8 mouse cellular contexts compared by ENCODE assay signal in the genomic region with DNA sequence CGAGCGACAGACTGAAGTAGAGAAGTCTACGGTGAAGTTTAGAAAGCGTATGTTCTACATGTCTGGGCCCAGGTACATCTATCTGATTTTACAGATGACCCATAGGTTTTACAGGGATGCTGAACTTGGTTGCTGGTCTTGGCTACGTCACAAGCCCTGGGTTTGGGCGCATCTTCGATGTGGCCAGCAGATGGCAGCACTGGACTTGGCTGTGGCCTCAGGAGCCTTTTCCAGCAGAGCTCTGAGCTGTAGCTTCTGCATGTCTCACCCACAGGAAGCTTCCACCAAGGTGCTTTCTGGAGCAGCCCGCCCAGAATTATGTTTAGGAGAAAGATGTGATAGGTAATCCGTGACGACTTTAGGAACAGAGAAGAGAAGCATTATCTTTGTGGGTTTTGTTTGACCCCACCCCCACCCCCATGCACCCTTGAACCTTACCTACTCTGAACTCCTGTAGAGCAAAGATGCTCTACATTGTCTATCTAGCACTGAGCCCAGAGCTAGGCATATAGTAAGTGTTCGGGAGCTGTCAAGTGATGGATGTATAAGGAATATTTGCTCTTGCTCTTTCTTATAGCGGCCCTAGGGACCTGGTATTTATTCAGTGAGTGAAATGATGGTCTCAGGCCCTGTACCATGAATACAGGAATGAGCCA. TPM values are rescaled to one million over a fixed set of nuclear protein-coding genes. Genes with fewer than 3 reads are reported as not detected.
DNase-seq lines count a peak whose midpoint lies in the region; ATAC-seq and TF ChIP-seq lines count a peak whose summit lies in the region.

No protein-coding gene starts in this region.

- ATAC-seq in lung, embryonic 14.5 days (ENCODE audit: insufficient read depth) = peak; percentile 72

- peak; percentile 91 to 98 (median 94) for TF ChIP-seq CTCF in MEL (IDR thresholded peaks at IDR 0.05 in 2 of 3, conservative IDR thresholded peaks at IDR 0.05 in 1 of 3; ENCODE audit: control insufficient read depth in 1 of 3, insufficient read depth in 1 of 3, low read depth in 2 of 3, low read length in 3 of 3, poor library complexity in 1 of 3, severe bottlenecking in 1 of 3)
- peak; percentile 97 for TF ChIP-seq CTCF in cerebellum, adult 2 months (IDR thresholded peaks at IDR 0.05; ENCODE audit: borderline replicate concordance, insufficient read depth, low read depth, low read length)
- peak; percentile 98 for TF ChIP-seq CTCF in lung, embryonic 14.5 days (IDR thresholded peaks at IDR 0.05; ENCODE audit: low read depth)

- TF ChIP-seq RAD21 in MEL (IDR thresholded peaks at IDR 0.05; ENCODE audit: low read depth, low read length) = peak; percentile 92

- no peak overlapping the region for H3K4me2 ChIP-seq in lung, embryonic 14.5 days

- 37% methylated on average over 12 of the region's 12 CpGs for WGBS in cerebellum, adult 2 months
- 32% methylated on average over 12 of the region's 12 CpGs for WGBS in hindbrain, embryonic 10.5 days
- 28% methylated on average over 12 of the region's 12 CpGs for WGBS in lung, embryonic 14.5 days

- DNase-seq in MEL (ENCODE audit: low read depth, low spot score) = peak; percentile 91
- DNase-seq in cerebellum, adult 2 months = peak; percentile 87 to 92
- DNase-seq in forelimb bud, embryonic 11.5 days (ENCODE audit: low read depth, low spot score) = peak; percentile 90
- peak; percentile 85 for DNase-seq in hindbrain, embryonic 10.5 days (ENCODE audit: low spot score)
- peak; percentile 82 to 93 for DNase-seq in layer of hippocampus, adult 8-10 months (ENCODE audit: low spot score in 2 of 2)
- DNase-seq in lung, embryonic 14.5 days = peak; percentile 97
- DNase-seq in ovary, adult 18-20 months (ENCODE audit: low spot score) = peak; percentile 72
- DNase-seq in thymus, adult 18-20 months = peak; percentile 61 to 64

- no peaks in the 10 kb centered on the region; a peak in 1 of 4 replicates for H3K36me3 ChIP-seq in MEL (ENCODE audit: control insufficient read depth in 1 of 2, insufficient read depth in 2 of 2, low read length in 2 of 2)
- no peaks in the 10 kb centered on the region for H3K36me3 ChIP-seq in hindbrain, embryonic 10.5 days
- H3K36me3 ChIP-seq in lung, embryonic 14.5 days (ENCODE audit: insufficient read depth) = no peaks in the 10 kb centered on the region

- H3K4me3 ChIP-seq in MEL (ENCODE audit: control insufficient read depth in 1 of 2, insufficient read depth in 1 of 2, low read depth in 2 of 2, low read length in 2 of 2) = no peak overlapping the region
- no peak overlapping the region for H3K4me3 ChIP-seq in cerebellum, adult 2 months (replicated peaks; ENCODE audit: insufficient read depth, low read depth, low read length)
- no peak overlapping the region for H3K4me3 ChIP-seq in hindbrain, embryonic 10.5 days
- H3K4me3 ChIP-seq in lung, embryonic 14.5 days (ENCODE audit: low read depth, low read length) = no peak overlapping the region

- H3K4me1 ChIP-seq in MEL (ENCODE audit: control insufficient read depth in 1 of 2, insufficient read depth in 2 of 2, low read length in 2 of 2) = 0 out of 4 replicates have a peak, but pooled peaks cover 0 to 5% of the 10 kb centered on the region in 2 experiments
- H3K4me1 ChIP-seq in cerebellum, adult 2 months (ENCODE audit: control insufficient read depth, insufficient read depth, low read length) = peaks cover 7% of the 10 kb centered on the region
- H3K4me1 ChIP-seq in hindbrain, embryonic 10.5 days (replicated peaks) = peaks cover 13% of the 10 kb centered on the region
- H3K4me1 ChIP-seq in lung, embryonic 14.5 days (ENCODE audit: insufficient read depth) = peaks cover 15% of the 10 kb centered on the region

- no peaks in the 10 kb centered on the region for H3K79me2 ChIP-seq in MEL (ENCODE audit: control insufficient read depth, insufficient read depth, low read length, poor library complexity)

- TF ChIP-seq POLR2A in MEL (IDR thresholded peaks at IDR 0.05; ENCODE audit: control insufficient read depth in 1 of 2, insufficient read depth in 1 of 2, low read depth in 1 of 2, low read length in 2 of 2, poor library complexity in 1 of 2) = no peak
- no peak for TF ChIP-seq POLR2A in cerebellum, adult 2 months (IDR thresholded peaks at IDR 0.05; ENCODE audit: borderline replicate concordance, insufficient read depth, low read length)

- no peak for TF ChIP-seq EP300 in MEL (IDR thresholded peaks at IDR 0.05; ENCODE audit: low read depth in 1 of 2, low read length in 2 of 2)

- no peaks in the 10 kb centered on the region for H3K9me3 ChIP-seq in MEL (replicated peaks; ENCODE audit: insufficient read depth, low read length)
- no peaks in the 10 kb centered on the region for H3K9me3 ChIP-seq in hindbrain, embryonic 10.5 days
- H3K9me3 ChIP-seq in lung, embryonic 14.5 days (ENCODE audit: low read depth, low read length) = no peaks in the 10 kb centered on the region

- H3K9ac ChIP-seq in MEL (ENCODE audit: control insufficient read depth, low read depth, low read length, poor library complexity, severe bottlenecking) = no peak overlapping the region
- no peak overlapping the region for H3K9ac ChIP-seq in lung, embryonic 14.5 days

- H3K27me3 ChIP-seq in MEL (ENCODE audit: control insufficient read depth in 1 of 2, insufficient read depth in 2 of 2, low read length in 2 of 2) = no peaks in the 10 kb centered on the region
- no peaks in the 10 kb centered on the region for H3K27me3 ChIP-seq in cerebellum, adult 2 months (ENCODE audit: control insufficient read depth, insufficient read depth, low read length)
- H3K27me3 ChIP-seq in hindbrain, embryonic 10.5 days (ENCODE audit: insufficient read depth, poor library complexity, severe bottlenecking) = no peaks in the 10 kb centered on the region
- H3K27me3 ChIP-seq in lung, embryonic 14.5 days (ENCODE audit: insufficient read depth, low read length) = no peaks in the 10 kb centered on the region

- no peak overlapping the region for H3K27ac ChIP-seq in MEL (ENCODE audit: control insufficient read depth, low read depth, low read length)
- no peak overlapping the region for H3K27ac ChIP-seq in cerebellum, adult 2 months (ENCODE audit: insufficient read depth, low read length)
- no peak overlapping the region for H3K27ac ChIP-seq in hindbrain, embryonic 10.5 days
- no peak overlapping the region for H3K27ac ChIP-seq in lung, embryonic 14.5 days (ENCODE audit: low read depth)

TF ChIP-seq in MEL, 35 proteins besides CTCF, POLR2A, EP300 and RAD21:
- TF ChIP-seq MXI1 (IDR thresholded peaks at IDR 0.05; ENCODE audit: low read depth, low read length) = no peak
- TF ChIP-seq NRF1 (IDR thresholded peaks at IDR 0.05; ENCODE audit: insufficient read depth, low read depth, low read length, poor library complexity, severe bottlenecking) = no peak
- TF ChIP-seq ZC3H11A (IDR thresholded peaks at IDR 0.05; ENCODE audit: low read depth, low read length) = peak; percentile 93
- no peak for TF ChIP-seq NELFE (IDR thresholded peaks at IDR 0.05; ENCODE audit: low read depth, low read length)
- TF ChIP-seq SMC3 (IDR thresholded peaks at IDR 0.05; ENCODE audit: low read depth, low read length) = peak; percentile 95
- TF ChIP-seq RCOR1 (IDR thresholded peaks at IDR 0.05; ENCODE audit: low read depth, low read length) = no peak
- TF ChIP-seq USF1 (IDR thresholded peaks at IDR 0.05; ENCODE audit: low read depth, low read length) = no peak
- no peak for TF ChIP-seq MYC (IDR thresholded peaks at IDR 0.05; ENCODE audit: low read depth, low read length)

RNA-seq across cellular contexts. Expression of gene Mpzl1, which starts 50.7 kb away (rescaled TPM):
- total RNA-seq in MEL (2012; rRNA removed) = 3.2 and 3.8 TPM in 2 replicates
- polyA plus RNA-seq in MEL (2012; ENCODE audit: insufficient read depth in 1 of 2, insufficient read length in 2 of 2, low read depth in 1 of 2, low replicate concordance in 2 of 2, missing spikeins in 1 of 2) = 10 to 100 TPM in 1 of 2 experiments, not detected in 1; 19.8 TPM
- polyA plus RNA-seq in cerebellum, adult 2 months (2012; rRNA removed) = 54.5 and 57.0 TPM in 2 replicates
- polyA plus RNA-seq in hindbrain, embryonic 10.5 days (2016; fragmentation: Nextera tagmentation; extraction: Ambion mirVana) = 119 and 136 TPM in 2 replicates
- 10 to 100 TPM; 25.9 to 38.3 (median 31.6) TPM for total RNA-seq in layer of hippocampus, adult 8-10 months (2022)
- 208 and 220 TPM in 2 replicates for polyA plus RNA-seq in lung, embryonic 14.5 days (2014; fragmentation: Nextera tagmentation; extraction: Ambion mirVana)
